Comparison of ENCODE assay signal across 8 mouse cellular contexts in genomic region chrX:135886234-135886585, GRCm38 (mm10). TPM values are rescaled to one million over a fixed set of nuclear protein-coding genes. Genes with fewer than 3 reads are reported as not detected.
DNase-seq lines count a peak whose midpoint lies in the region; ATAC-seq lines count a peak whose summit lies in the region.

No protein-coding gene starts in this region.

- ATAC-seq in neural tube, embryonic 11.5 days (ENCODE audit: insufficient read depth, low FRiP score, low TSS enrichment) = peak; percentile 37; the same call in 1 of the 2 replicates
- peak; percentile 49 for ATAC-seq in hindbrain, embryonic 13.5 days (ENCODE audit: low FRiP score)
- ATAC-seq in limb, embryonic 11.5 days (ENCODE audit: insufficient number of reproducible peaks, low FRiP score, low TSS enrichment, low read depth) = no peak
- no peak for ATAC-seq in midbrain, embryonic 13.5 days

- H3K27ac ChIP-seq in neural tube, embryonic 11.5 days (ENCODE audit: low read depth, low read length) = 0 out of 2 replicates have a peak overlapping the region, but pooled peaks have one; percentile 44
- H3K27ac ChIP-seq in forebrain, embryonic 10.5 days = peak overlapping the region; percentile 89
- peak overlapping the region; percentile 90 for H3K27ac ChIP-seq in hindbrain, embryonic 13.5 days
- H3K27ac ChIP-seq in limb, embryonic 11.5 days (replicated peaks; ENCODE audit: low read depth, low read length) = peak overlapping the region; percentile 47; the same call in 1 of the 2 replicates
- peak overlapping the region; percentile 90 for H3K27ac ChIP-seq in midbrain, embryonic 13.5 days

- peak overlapping the region; percentile 43 for H3K4me2 ChIP-seq in neural tube, embryonic 11.5 days (ENCODE audit: low read depth)
- peak overlapping the region; percentile 57 for H3K4me2 ChIP-seq in hindbrain, embryonic 13.5 days
- peak overlapping the region; percentile 42 for H3K4me2 ChIP-seq in limb, embryonic 11.5 days (ENCODE audit: low read depth, severe bottlenecking)
- peak overlapping the region; percentile 56 for H3K4me2 ChIP-seq in midbrain, embryonic 13.5 days (replicated peaks)

- no peaks in the 10 kb centered on the region for H3K36me3 ChIP-seq in neural tube, embryonic 11.5 days (ENCODE audit: control insufficient read depth, insufficient read depth, low read length)
- peaks cover 31% of the 10 kb centered on the region for H3K36me3 ChIP-seq in forebrain, embryonic 10.5 days (replicated peaks)
- peaks cover 24% of the 10 kb centered on the region for H3K36me3 ChIP-seq in hindbrain, embryonic 13.5 days
- no peaks in the 10 kb centered on the region for H3K36me3 ChIP-seq in limb, embryonic 11.5 days (ENCODE audit: control insufficient read depth, insufficient read depth, low read length)
- peaks cover 21% of the 10 kb centered on the region for H3K36me3 ChIP-seq in midbrain, embryonic 13.5 days

- no peaks in the 10 kb centered on the region for H3K4me1 ChIP-seq in neural tube, embryonic 11.5 days (ENCODE audit: control insufficient read depth, insufficient read depth, low read length)
- H3K4me1 ChIP-seq in forebrain, embryonic 10.5 days = peaks cover 4% of the 10 kb centered on the region; the same call in 1 of the 2 replicates
- H3K4me1 ChIP-seq in hindbrain, embryonic 13.5 days (replicated peaks) = 0 out of 2 replicates have a peak, but pooled peaks cover 5% of the 10 kb centered on the region
- H3K4me1 ChIP-seq in limb, embryonic 11.5 days (ENCODE audit: control insufficient read depth, insufficient read depth, low read length) = no peaks in the 10 kb centered on the region
- H3K4me1 ChIP-seq in midbrain, embryonic 13.5 days (replicated peaks) = no peaks in the 10 kb centered on the region

- WGBS in neural tube, embryonic 11.5 days = 13% methylated on average over 11 of the region's 11 CpGs
- 24% methylated on average over 11 of the region's 11 CpGs for WGBS in forebrain, embryonic 10.5 days
- 28% methylated on average over 11 of the region's 11 CpGs for WGBS in hindbrain, embryonic 13.5 days
- WGBS in limb, embryonic 11.5 days = 16% methylated on average over 11 of the region's 11 CpGs
- WGBS in midbrain, embryonic 13.5 days = 16% methylated on average over 11 of the region's 11 CpGs

- H3K27me3 ChIP-seq in neural tube, embryonic 11.5 days (ENCODE audit: control insufficient read depth, insufficient read depth, low read length) = no peaks in the 10 kb centered on the region
- peaks cover 17% of the 10 kb centered on the region for H3K27me3 ChIP-seq in forebrain, embryonic 10.5 days (ENCODE audit: poor library complexity, severe bottlenecking)
- no peaks in the 10 kb centered on the region for H3K27me3 ChIP-seq in hindbrain, embryonic 13.5 days
- H3K27me3 ChIP-seq in limb, embryonic 11.5 days (ENCODE audit: control insufficient read depth, insufficient read depth, low read length) = no peaks in the 10 kb centered on the region
- H3K27me3 ChIP-seq in midbrain, embryonic 13.5 days = no peaks in the 10 kb centered on the region

- peak overlapping the region; percentile 73 for H3K9ac ChIP-seq in neural tube, embryonic 11.5 days (ENCODE audit: low read length)
- peak overlapping the region; percentile 88 for H3K9ac ChIP-seq in hindbrain, embryonic 13.5 days
- peak overlapping the region; percentile 74 for H3K9ac ChIP-seq in limb, embryonic 11.5 days (ENCODE audit: low read length)
- peak overlapping the region; percentile 79 for H3K9ac ChIP-seq in midbrain, embryonic 13.5 days (replicated peaks)

- DNase-seq in neural tube, embryonic 11.5 days (ENCODE audit: low spot score) = no peak
- no peak for DNase-seq in neural tube, embryonic 10.5 days (ENCODE audit: extremely low spot score, low spot score)
- peak; percentile 22 to 34 for DNase-seq in adrenal gland, postnatal 36 days
- peak; percentile 14 for DNase-seq in forebrain, embryonic 10.5 days (ENCODE audit: extremely low spot score, low spot score)
- no peak for DNase-seq in limb, embryonic 11.5 days (ENCODE audit: low spot score)
- DNase-seq in testis, postnatal 14 days (ENCODE audit: low spot score) = peak; percentile 19

- no peaks in the 10 kb centered on the region for H3K9me3 ChIP-seq in neural tube, embryonic 11.5 days (ENCODE audit: control insufficient read depth, low read length)
- no peaks in the 10 kb centered on the region for H3K9me3 ChIP-seq in forebrain, embryonic 10.5 days
- H3K9me3 ChIP-seq in hindbrain, embryonic 13.5 days = no peaks in the 10 kb centered on the region
- no peaks in the 10 kb centered on the region for H3K9me3 ChIP-seq in limb, embryonic 11.5 days (ENCODE audit: control insufficient read depth, low read length)
- no peaks in the 10 kb centered on the region for H3K9me3 ChIP-seq in midbrain, embryonic 13.5 days

- peak overlapping the region; percentile 57 for H3K4me3 ChIP-seq in neural tube, embryonic 11.5 days (ENCODE audit: low read depth, low read length)
- peak overlapping the region; percentile 69 for H3K4me3 ChIP-seq in forebrain, embryonic 10.5 days
- peak overlapping the region; percentile 66 for H3K4me3 ChIP-seq in hindbrain, embryonic 13.5 days
- H3K4me3 ChIP-seq in limb, embryonic 11.5 days (ENCODE audit: low read depth, low read length) = peak overlapping the region; percentile 63
- peak overlapping the region; percentile 58 for H3K4me3 ChIP-seq in midbrain, embryonic 13.5 days (replicated peaks)

RNA-seq across cellular contexts. Expression of gene Gprasp2, which starts 47.4 kb away (rescaled TPM):
- 42.4 and 45.1 TPM in 2 replicates for polyA plus RNA-seq in neural tube, embryonic 11.5 days (2014; fragmentation: Nextera tagmentation; extraction: Ambion mirVana)
- 10 to 100 TPM; 20.6 to 22.5 TPM for total RNA-seq in adrenal gland, postnatal 36 days (2021)
- polyA plus RNA-seq in forebrain, embryonic 10.5 days (2016; fragmentation: Nextera tagmentation; extraction: Ambion mirVana) = 25.3 and 27.1 TPM in 2 replicates
- polyA plus RNA-seq in hindbrain, embryonic 13.5 days (2015; fragmentation: Nextera tagmentation; extraction: Ambion mirVana) = 145 and 151 TPM in 2 replicates
- 31.6 and 36.1 TPM in 2 replicates for polyA plus RNA-seq in limb, embryonic 11.5 days (2014; fragmentation: Nextera tagmentation; extraction: Ambion mirVana)
- polyA plus RNA-seq in midbrain, embryonic 13.5 days (2015; fragmentation: Nextera tagmentation; extraction: Ambion mirVana) = 157 and 166 TPM in 2 replicates

Comparison
In these comparisons a context has a peak if more than half of its experiments do, and no peak if none do; other contexts are left out.
1. ATAC-seq: peak in neural tube, embryonic 11.5 days (single experiment) and hindbrain, embryonic 13.5 days (single experiment); none in limb, embryonic 11.5 days (single experiment) and midbrain, embryonic 13.5 days (single experiment).
2. DNase-seq: peak in adrenal gland, postnatal 36 days (2 of 2), forebrain, embryonic 10.5 days (single experiment) and testis, postnatal 14 days (single experiment); none in neural tube, embryonic 11.5 days (single experiment), neural tube, embryonic 10.5 days (single experiment) and limb, embryonic 11.5 days (single experiment).
3. Peak in every context shown above with its lines, with median percentiles within 50 percentile points of each other: H3K27ac ChIP-seq, H3K4me2 ChIP-seq, H3K4me3 ChIP-seq and H3K9ac ChIP-seq.